Mouse (Mus musculus): ENCODE results near the gene Eef2kmt. TPM values are rescaled to one million over a fixed set of nuclear protein-coding genes. Genes with fewer than 3 reads are reported as not detected.

Gene Eef2kmt
- polyA plus RNA-seq, 1 experiment from 2014 or later, result 45.3 TPM

DNA sequence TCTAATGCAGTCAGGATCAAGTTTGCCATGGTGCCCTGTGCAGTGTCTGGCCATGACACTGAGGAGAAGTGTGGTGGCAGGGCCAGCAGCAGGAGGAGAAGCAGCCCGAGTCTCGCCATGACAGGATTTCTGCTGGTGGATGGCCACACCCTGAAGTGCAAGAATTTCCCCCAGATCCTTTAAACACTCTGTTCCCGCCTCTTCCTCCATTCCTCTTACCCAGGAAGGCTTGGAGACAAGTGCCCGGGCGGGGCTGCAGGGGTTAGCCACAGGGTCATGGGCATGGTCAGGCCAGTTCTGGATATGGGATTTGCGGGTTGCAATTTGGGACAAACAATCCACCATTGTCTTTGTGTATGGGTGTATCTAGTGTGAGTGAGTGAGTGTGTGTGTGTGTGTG lies 33.6 kb downstream of the Eef2kmt start, which contains the start of gene AU021092:
Gene AU021092, minus strand, starts transcription at position 160 of the 400 bp plus-strand sequence.
- no peaks in the 10 kb centered on the region for H3K27me3 ChIP-seq
- ChIA-PET POLR2A (no interaction called here), CTCF (no interaction called here)
- in situ Hi-C loops (cut with MboI; ENCODE audit: low pct_unique_long_range_greater_than_20kb), result no loop called here
- ATAC-seq (no peak), DNase-seq (ENCODE audit: low read depth, low spot score) (no peak)
- no peak for TF ChIP-seq CTCF (IDR thresholded peaks at IDR 0.05)

DNA sequence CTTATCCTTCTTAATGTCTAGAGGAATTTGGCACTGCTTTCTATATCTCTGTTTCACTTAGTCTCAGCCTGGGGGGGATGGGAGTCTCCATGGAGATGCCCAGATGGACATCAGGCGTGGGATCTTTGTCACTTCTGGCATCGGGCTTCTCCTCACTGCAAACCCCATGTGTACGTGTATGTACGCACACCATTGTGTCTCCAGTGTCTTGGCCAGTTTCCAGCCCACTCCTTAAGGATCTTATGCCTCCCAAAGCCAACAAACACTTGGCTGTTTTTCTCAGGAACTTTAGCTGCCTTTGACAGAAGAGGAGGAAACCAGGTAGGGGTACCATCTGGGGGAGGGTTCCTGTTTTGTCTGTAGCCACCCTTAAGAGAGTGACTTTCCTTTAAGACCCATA lies 34.4 kb downstream of the Eef2kmt start:
- DNase-seq (ENCODE audit: low read depth, low spot score), result no peak
- TF ChIP-seq CTCF (IDR thresholded peaks at IDR 0.05), result no peak

DNA sequence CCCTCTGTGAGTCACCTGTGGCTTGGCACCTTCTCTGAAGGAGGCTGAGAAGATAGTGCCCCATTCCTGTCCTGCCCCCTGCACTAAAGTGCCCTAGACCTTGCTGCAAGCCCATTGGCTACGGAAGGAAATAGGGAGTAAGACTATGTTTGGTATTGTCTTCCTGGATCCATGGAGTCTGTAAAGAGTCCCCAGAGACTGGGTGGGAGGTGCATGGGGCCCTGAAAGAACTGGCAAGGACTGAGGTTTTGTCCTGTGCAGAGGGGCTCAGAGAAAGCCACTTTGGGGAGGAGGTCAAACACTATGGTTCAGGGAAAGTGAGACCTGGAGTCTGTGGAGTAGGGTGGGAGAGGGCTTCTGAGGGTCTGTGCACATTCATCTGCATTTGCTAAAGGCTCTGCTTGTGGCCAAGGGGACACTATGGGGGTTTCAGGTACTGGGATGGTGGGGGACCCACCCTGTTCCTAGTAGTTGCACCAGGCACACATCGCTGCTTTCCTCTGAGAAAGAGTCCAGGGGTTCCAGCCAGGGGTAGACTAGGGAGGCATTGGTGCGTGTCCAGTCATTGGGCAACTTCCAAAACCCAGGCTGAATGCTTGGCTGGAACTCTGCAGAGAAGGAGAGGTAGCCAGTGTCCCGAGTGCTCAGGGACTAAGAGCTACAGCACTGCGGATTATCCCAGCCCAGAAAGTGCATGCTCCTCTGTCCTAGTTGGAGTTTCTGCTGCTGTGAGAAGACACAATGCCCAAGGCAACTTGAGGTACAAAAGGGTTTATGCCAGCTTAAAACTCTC lies 38.2 kb downstream of the Eef2kmt start:
- CTCF ChIA-PET, result interaction anchor here (1.9 kb wide), 1 partner anchor 14 kb away, joined by 6 read pairs; the partner anchor contains the start of gene Nagpa
- no peak for TF ChIP-seq CTCF (IDR thresholded peaks at IDR 0.05)
- in situ Hi-C loops (cut with MboI; ENCODE audit: low pct_unique_long_range_greater_than_20kb), result no loop called here
- no peak for DNase-seq (ENCODE audit: low read depth, low spot score)
- POLR2A ChIA-PET, result no interaction called here
- no peaks in the 10 kb centered on the region for H3K27me3 ChIP-seq
- peak; percentile 57 for ATAC-seq

More for the DNA sequence above, 34.4 kb downstream of the Eef2kmt start:
- H3K27me3 ChIP-seq, result no peaks in the 10 kb centered on the region
- in situ Hi-C loops (cut with MboI; ENCODE audit: low pct_unique_long_range_greater_than_20kb), result no loop called here
- no peak for ATAC-seq
- POLR2A ChIA-PET, result no interaction called here
- CTCF ChIA-PET, result interaction anchor here (1.2 kb wide), 1 partner anchor 9 kb away, joined by 4 read pairs; no protein-coding TSS in a partner anchor

DNA sequence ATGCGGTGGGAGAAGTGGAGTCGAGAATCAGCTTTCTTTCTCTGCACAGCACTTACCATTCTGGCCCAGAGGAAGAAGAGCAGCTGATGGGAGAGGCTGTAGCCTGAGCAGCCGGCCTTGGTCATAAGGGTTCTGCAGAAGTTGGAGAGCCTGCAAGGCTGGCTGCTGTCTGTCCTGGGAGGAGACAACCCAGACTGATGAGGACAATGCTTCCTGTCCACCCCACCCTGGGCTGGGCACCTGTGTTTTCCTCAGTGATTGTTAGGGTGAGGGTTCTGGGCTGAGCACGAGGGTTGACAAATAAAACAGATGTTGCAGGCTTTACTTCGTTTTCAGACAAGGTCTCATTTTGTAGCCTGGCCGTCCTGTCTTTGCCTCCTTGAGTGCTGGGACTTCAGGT lies 39.1 kb downstream of the Eef2kmt start:
- CTCF ChIA-PET, result interaction anchor here (0.9 to 2.2 kb wide), 3 partner anchors 11 to 27 kb away, joined by 3 to 8 read pairs (median 6); partner anchors contain the start of gene Nagpa
- POLR2A ChIA-PET, result no interaction called here
- in situ Hi-C loops (cut with MboI; ENCODE audit: low pct_unique_long_range_greater_than_20kb), result no loop called here
- no peak for ATAC-seq
- TF ChIP-seq CTCF (IDR thresholded peaks at IDR 0.05), result no peak
- no peaks in the 10 kb centered on the region for H3K27me3 ChIP-seq
- no peak for DNase-seq (ENCODE audit: low read depth, low spot score)

DNA sequence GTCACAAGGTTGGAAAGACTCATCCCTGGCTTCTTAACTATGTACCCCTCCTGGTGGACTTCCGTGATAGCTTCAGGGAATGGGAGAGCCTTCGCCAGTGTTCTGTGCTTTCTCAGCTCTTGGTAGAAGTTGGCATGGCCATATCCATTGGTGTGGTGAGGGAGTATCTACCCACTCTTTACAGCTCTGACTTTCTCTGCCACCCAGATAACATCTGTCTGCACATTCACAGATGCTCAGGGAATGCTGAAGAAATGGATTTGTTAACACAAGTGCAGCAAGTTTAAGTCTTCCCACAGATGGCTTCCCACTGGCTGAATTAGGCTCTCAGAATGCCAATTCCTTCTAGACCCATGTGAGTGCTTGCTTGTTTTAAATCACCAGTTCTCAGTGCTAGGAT lies 41.7 kb downstream of the Eef2kmt start:
- ATAC-seq (no peak), DNase-seq (ENCODE audit: low read depth, low spot score) (no peak)
- CTCF ChIA-PET, result interaction anchor here (1.0 kb wide), 1 partner anchor 22 kb away, joined by 3 read pairs; no protein-coding TSS in a partner anchor
- in situ Hi-C loops (cut with MboI; ENCODE audit: low pct_unique_long_range_greater_than_20kb), result no loop called here
- POLR2A ChIA-PET, result interaction anchor here (0.6 kb wide), 1 partner anchor 1033 kb away, joined by 4 read pairs; no protein-coding TSS in a partner anchor
- no peak for TF ChIP-seq CTCF (IDR thresholded peaks at IDR 0.05)
- no peaks in the 10 kb centered on the region for H3K27me3 ChIP-seq

DNA sequence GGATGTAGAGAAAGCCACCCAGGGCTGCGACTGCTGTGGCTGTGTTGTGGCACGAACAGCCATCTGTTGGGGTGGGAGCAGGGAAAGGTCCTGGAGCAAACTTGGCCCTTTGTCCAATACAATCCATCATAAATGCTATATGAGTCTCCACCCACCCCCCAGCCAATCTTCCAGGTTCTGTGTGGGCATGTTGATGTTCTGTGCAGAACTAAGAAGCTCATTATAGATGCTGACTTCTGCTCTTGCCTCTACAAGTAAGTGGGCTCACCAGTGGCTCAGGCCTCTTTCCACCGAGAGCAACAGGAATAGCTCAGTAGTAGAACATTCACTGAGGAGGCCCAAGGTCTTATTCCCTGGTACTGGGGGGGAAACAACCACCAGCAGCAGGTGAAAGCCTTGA lies 43.6 kb downstream of the Eef2kmt start:
- no peak for TF ChIP-seq CTCF (IDR thresholded peaks at IDR 0.05)
- H3K27me3 ChIP-seq, result no peaks in the 10 kb centered on the region
- in situ Hi-C loops (cut with MboI; ENCODE audit: low pct_unique_long_range_greater_than_20kb), result no loop called here
- ChIA-PET POLR2A (no interaction called here), CTCF (interaction anchor here (1.3 to 1.4 kb wide), 2 partner anchors 15 to 17 kb away, joined by 3 read pairs; no protein-coding TSS in a partner anchor)
- ATAC-seq (no peak), DNase-seq (ENCODE audit: low read depth, low spot score) (no peak)

DNA sequence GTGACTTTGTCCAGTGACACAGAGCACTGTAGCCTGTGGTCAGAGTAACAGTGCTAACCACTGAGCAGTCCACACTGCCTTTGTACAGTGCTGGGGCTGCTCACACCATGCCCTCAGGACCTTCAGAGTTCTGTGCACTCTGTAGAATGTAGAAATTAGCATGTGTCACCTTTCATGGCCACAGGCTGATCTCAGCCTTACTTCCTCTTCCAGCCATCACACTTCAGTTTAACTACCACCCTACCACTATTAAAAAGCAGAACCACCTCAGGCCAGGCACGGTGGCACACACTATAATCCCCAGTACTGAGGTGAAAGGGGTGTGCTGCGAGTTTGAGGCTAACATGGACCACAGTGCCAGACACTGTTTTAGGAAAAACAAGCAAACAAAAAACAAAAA lies 45.4 kb downstream of the Eef2kmt start:
- no peak for TF ChIP-seq CTCF (IDR thresholded peaks at IDR 0.05)
- H3K27me3 ChIP-seq, result no peaks in the 10 kb centered on the region
- DNase-seq (ENCODE audit: low read depth, low spot score) (no peak), ATAC-seq (no peak)
- CTCF ChIA-PET, result no interaction called here
- in situ Hi-C loops (cut with MboI; ENCODE audit: low pct_unique_long_range_greater_than_20kb), result no loop called here
- POLR2A ChIA-PET, result no interaction called here

DNA sequence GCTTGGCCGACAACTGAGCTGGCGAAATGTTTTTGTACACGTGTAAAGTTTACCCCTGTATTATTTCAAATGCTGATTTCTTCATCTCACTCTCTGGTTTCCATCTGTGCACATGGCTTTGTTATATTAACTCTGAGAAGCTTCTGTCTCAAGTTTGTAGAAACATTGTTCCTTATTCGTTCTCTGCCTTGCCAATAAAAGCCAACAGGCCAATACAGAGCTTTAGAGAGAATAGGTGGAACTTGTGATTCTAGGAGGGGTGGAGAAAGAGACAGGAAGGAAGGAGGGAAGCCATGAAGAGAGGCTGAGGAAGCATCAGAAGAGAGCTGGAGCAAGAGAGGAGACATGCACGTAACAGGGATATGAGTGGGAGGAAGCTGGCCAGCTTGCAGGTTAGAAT lies 49.7 kb downstream of the Eef2kmt start:
- ChIA-PET CTCF (interaction anchor here (0.6 to 0.8 kb wide), 2 partner anchors 10 to 36 kb away, joined by 3 read pairs; no protein-coding TSS in a partner anchor), POLR2A (no interaction called here)
- no peak for ATAC-seq
- H3K27me3 ChIP-seq, result no peaks in the 10 kb centered on the region
- TF ChIP-seq CTCF (IDR thresholded peaks at IDR 0.05), result no peak
- in situ Hi-C loops (cut with MboI; ENCODE audit: low pct_unique_long_range_greater_than_20kb), result loop anchor here (10.0 kb wide), 1 partner anchor 259 kb away; no protein-coding TSS in a partner anchor
- no peak for DNase-seq (ENCODE audit: low read depth, low spot score)

DNA sequence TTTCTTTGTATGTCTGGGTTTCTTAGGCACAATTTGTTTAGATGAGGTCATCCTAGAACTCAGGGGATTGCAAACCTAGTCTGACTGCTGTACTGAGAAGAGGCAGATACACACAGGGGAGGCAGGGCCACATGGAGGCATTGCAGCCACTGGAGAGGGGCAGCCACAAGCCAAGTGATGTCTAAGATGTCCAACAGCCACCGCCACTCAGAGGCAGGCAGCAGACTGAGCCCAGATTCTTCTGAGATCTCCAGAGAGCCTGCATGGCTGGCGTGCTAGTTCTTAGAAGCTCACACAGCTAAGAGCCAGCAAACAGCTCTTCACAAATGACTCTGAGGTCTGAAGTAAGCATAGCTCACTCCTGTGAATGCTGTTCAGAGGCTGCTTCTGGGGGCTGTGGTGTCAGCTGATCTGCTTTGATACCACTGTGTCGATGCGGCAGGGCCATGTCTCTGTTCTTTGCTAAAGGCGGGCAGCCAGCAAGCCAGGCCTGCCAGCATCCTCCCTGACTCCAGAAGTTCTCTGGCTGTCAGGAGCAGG lies 50.3 kb downstream of the Eef2kmt start:
- CTCF ChIA-PET, result no interaction called here
- no peaks in the 10 kb centered on the region for H3K27me3 ChIP-seq
- POLR2A ChIA-PET, result no interaction called here
- TF ChIP-seq CTCF (IDR thresholded peaks at IDR 0.05), result no peak
- in situ Hi-C loops (cut with MboI; ENCODE audit: low pct_unique_long_range_greater_than_20kb), result loop anchor here (10.0 kb wide), 1 partner anchor 259 kb away; no protein-coding TSS in a partner anchor
- ATAC-seq (no peak), DNase-seq (ENCODE audit: low read depth, low spot score) (no peak)

DNA sequence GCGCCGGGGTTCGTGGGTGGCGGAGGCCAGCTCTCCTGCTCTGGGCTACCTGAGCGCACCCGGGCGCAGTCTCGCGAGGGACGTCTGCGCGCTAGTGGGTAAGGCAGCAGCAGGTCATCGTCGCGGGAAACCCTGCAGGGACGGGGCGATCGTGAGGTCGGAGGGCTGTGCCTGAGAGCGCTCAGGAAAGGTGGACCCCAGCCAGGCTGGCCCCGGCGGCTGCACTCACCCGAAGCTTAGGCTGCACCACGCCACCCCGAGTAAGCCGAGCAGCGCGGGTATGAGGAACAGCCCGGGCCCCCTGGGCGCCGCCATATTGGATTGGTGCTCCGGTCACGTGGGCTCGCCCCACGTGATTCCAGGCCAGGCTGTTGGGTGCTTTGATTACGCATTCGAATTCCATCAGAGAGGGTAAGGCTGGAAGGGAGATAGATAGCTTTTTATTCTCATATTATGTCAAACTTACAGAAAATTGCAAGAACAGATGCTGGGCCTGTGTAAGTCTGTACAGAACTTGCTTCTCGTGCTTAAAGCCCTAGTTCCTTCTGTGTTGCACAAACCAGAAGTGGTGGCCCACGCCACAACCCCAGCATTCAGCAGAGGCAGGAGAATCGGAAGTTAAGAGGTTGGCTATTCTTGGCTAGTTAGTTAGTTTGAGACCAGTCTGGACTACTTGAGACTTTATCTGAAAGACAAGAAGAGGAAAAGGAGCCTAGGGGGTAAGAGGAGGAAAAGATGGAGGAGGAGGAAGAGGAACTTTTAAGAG lies 51.9 kb downstream of the Eef2kmt start, which contains the start of gene Nagpa:
Gene Nagpa, minus strand, starts transcription at position 345 of the 766 bp plus-strand sequence.
- in situ Hi-C loops (cut with MboI; ENCODE audit: low pct_unique_long_range_greater_than_20kb), result loop anchor here (5.0 to 10.0 kb wide), 2 partner anchors 33 to 261 kb away; no protein-coding TSS in a partner anchor
- ATAC-seq (peak; percentile 80), DNase-seq (ENCODE audit: low read depth, low spot score) (peak; percentile 34)
- ChIA-PET POLR2A (interaction anchor here (0.5 kb wide), 1 partner anchor 35 kb away, joined by 5 read pairs; no protein-coding TSS in a partner anchor), CTCF (interaction anchor here (1.0 to 2.5 kb wide), 5 partner anchors 13 to 51 kb away, joined by 3 to 10 read pairs (median 6); no protein-coding TSS in a partner anchor)
- no peak for TF ChIP-seq CTCF (IDR thresholded peaks at IDR 0.05)
- H3K27me3 ChIP-seq, result no peaks in the 10 kb centered on the region
